Mouse (Mus musculus): ENCODE results near the gene Hes1. TPM values are rescaled to one million over a fixed set of nuclear protein-coding genes. Genes with fewer than 3 reads are reported as not detected.
A peak's percentile ranks its signal among the peaks of the same experiment; 100 is the strongest.
"Not testable (repeated sequence)": the region's sequence is repeated elsewhere in the genome, so short reads cannot be mapped to it uniquely, and the experiment has no call there.

Gene Hes1
- polyA plus RNA-seq, 1 experiment from 2014 or later, result 20.1 TPM

GRCm38 (mm10) chr16:30099124-30099523, 34.9 kb downstream of the Hes1 start:
- H3K27ac ChIP-seq (ENCODE audit: low read depth), result no peak overlapping the region
- H3K36me3 ChIP-seq (replicated peaks; ENCODE audit: insufficient read depth, low read length), result no peaks in the 10 kb centered on the region
- H3K4me1 ChIP-seq (ENCODE audit: insufficient read depth), result no peaks in the 10 kb centered on the region
- no peak overlapping the region for H3K9ac ChIP-seq (replicated peaks)
- H3K27me3 ChIP-seq (ENCODE audit: insufficient read depth, low read length), result no peaks in the 10 kb centered on the region
- WGBS (ENCODE audit: insufficient replicate concordance), result 72% methylated on average over 5 of the region's 5 CpGs
- no peak for TF ChIP-seq EP300 (IDR thresholded peaks at IDR 0.05; ENCODE audit: low read depth)
- TF ChIP-seq CTCF (IDR thresholded peaks at IDR 0.05; ENCODE audit: low read depth), result no peak
- no peak overlapping the region for H3K4me2 ChIP-seq (ENCODE audit: low read depth, low read length)
- DNase-seq (no peak), ATAC-seq (no peak)
- H3K4me3 ChIP-seq (ENCODE audit: low read depth, low read length), result no peak overlapping the region
- H3K9me3 ChIP-seq (ENCODE audit: low read length), result no peaks in the 10 kb centered on the region

- ATAC-seq (no peak), DNase-seq (no peak)
Observed at GRCm38 (mm10) chr16:30102149-30102915, 38.1 kb downstream of the Hes1 start.

GRCm38 (mm10) chr16:30102982-30103381, 38.8 kb downstream of the Hes1 start:
- Histone ChIP-seq H3K4me3 (ENCODE audit: low read depth, low read length) (no peak overlapping the region), H3K27ac (ENCODE audit: low read depth) (no peak overlapping the region), H3K4me1 (ENCODE audit: insufficient read depth) (no peaks in the 10 kb centered on the region), H3K4me2 (ENCODE audit: low read depth, low read length) (no peak overlapping the region), H3K27me3 (ENCODE audit: insufficient read depth, low read length) (no peaks in the 10 kb centered on the region), H3K9me3 (ENCODE audit: low read length) (no peaks in the 10 kb centered on the region), H3K36me3 (replicated peaks; ENCODE audit: insufficient read depth, low read length) (no peaks in the 10 kb centered on the region), H3K9ac (replicated peaks) (no peak overlapping the region)
- TF ChIP-seq CTCF (IDR thresholded peaks at IDR 0.05; ENCODE audit: low read depth), result no peak
- TF ChIP-seq EP300 (IDR thresholded peaks at IDR 0.05; ENCODE audit: low read depth), result no peak
- ATAC-seq (no peak), DNase-seq (no peak)
- WGBS (ENCODE audit: insufficient replicate concordance), result 24% methylated on average over 3 of the region's 3 CpGs

More at GRCm38 (mm10) chr16:30102149-30102915, 38.1 kb downstream of the Hes1 start:
- H3K27me3 ChIP-seq (ENCODE audit: insufficient read depth, low read length), result no peaks in the 10 kb centered on the region
- no peak overlapping the region for H3K4me3 ChIP-seq (ENCODE audit: low read depth, low read length)
- H3K4me2 ChIP-seq (ENCODE audit: low read depth, low read length), result no peak overlapping the region
- H3K9me3 ChIP-seq (ENCODE audit: low read length), result no peaks in the 10 kb centered on the region
- no peak for TF ChIP-seq CTCF (IDR thresholded peaks at IDR 0.05; ENCODE audit: low read depth)
- no peak for TF ChIP-seq EP300 (IDR thresholded peaks at IDR 0.05; ENCODE audit: low read depth)
- no peak overlapping the region for H3K9ac ChIP-seq (replicated peaks)
- no peaks in the 10 kb centered on the region for H3K4me1 ChIP-seq (ENCODE audit: insufficient read depth)
- no peaks in the 10 kb centered on the region for H3K36me3 ChIP-seq (replicated peaks; ENCODE audit: insufficient read depth, low read length)
- H3K27ac ChIP-seq (ENCODE audit: low read depth), result no peak overlapping the region
- WGBS (ENCODE audit: insufficient replicate concordance), result 39% methylated on average over 10 of the region's 10 CpGs

GRCm38 (mm10) chr16:30103495-30103894, 39.3 kb downstream of the Hes1 start:
- H3K4me1 ChIP-seq (ENCODE audit: insufficient read depth), result no peaks in the 10 kb centered on the region
- H3K27ac ChIP-seq (ENCODE audit: low read depth), result no peak overlapping the region
- no peak for ATAC-seq
- no peak overlapping the region for H3K9ac ChIP-seq (replicated peaks)
- DNase-seq, result no peak
- TF ChIP-seq CTCF (IDR thresholded peaks at IDR 0.05; ENCODE audit: low read depth), result no peak
- no peak for TF ChIP-seq EP300 (IDR thresholded peaks at IDR 0.05; ENCODE audit: low read depth)
- H3K9me3 ChIP-seq (ENCODE audit: low read length), result no peaks in the 10 kb centered on the region
- no peaks in the 10 kb centered on the region for H3K36me3 ChIP-seq (replicated peaks; ENCODE audit: insufficient read depth, low read length)
- WGBS (ENCODE audit: insufficient replicate concordance), result 71% methylated on average over 6 of the region's 6 CpGs
- H3K4me2 ChIP-seq (ENCODE audit: low read depth, low read length), result no peak overlapping the region
- H3K4me3 ChIP-seq (ENCODE audit: low read depth, low read length), result no peak overlapping the region
- H3K27me3 ChIP-seq (ENCODE audit: insufficient read depth, low read length), result no peaks in the 10 kb centered on the region

GRCm38 (mm10) chr16:30104363-30104762, 40.2 kb downstream of the Hes1 start:
- Histone ChIP-seq H3K4me3 (ENCODE audit: low read depth, low read length) (no peak overlapping the region), H3K36me3 (replicated peaks; ENCODE audit: insufficient read depth, low read length) (no peaks in the 10 kb centered on the region), H3K4me2 (ENCODE audit: low read depth, low read length) (no peak overlapping the region), H3K9ac (replicated peaks) (no peak overlapping the region), H3K4me1 (ENCODE audit: insufficient read depth) (no peaks in the 10 kb centered on the region), H3K27me3 (ENCODE audit: insufficient read depth, low read length) (no peaks in the 10 kb centered on the region), H3K9me3 (ENCODE audit: low read length) (no peaks in the 10 kb centered on the region), H3K27ac (ENCODE audit: low read depth) (no peak overlapping the region)
- WGBS (ENCODE audit: insufficient replicate concordance), result 85% methylated on average over 3 of the region's 3 CpGs
- ATAC-seq (no peak), DNase-seq (no peak)
- TF ChIP-seq EP300 (IDR thresholded peaks at IDR 0.05; ENCODE audit: low read depth) (no peak), CTCF (IDR thresholded peaks at IDR 0.05; ENCODE audit: low read depth) (peak; percentile 9; the same call in 1 of the 2 replicates)

GRCm38 (mm10) chr16:30105476-30105875, 41.3 kb downstream of the Hes1 start:
- H3K9me3 ChIP-seq (ENCODE audit: low read length), result no peaks in the 10 kb centered on the region
- 84% methylated on average over 7 of the region's 7 CpGs for WGBS (ENCODE audit: insufficient replicate concordance)
- H3K27me3 ChIP-seq (ENCODE audit: insufficient read depth, low read length), result no peaks in the 10 kb centered on the region
- no peaks in the 10 kb centered on the region for H3K4me1 ChIP-seq (ENCODE audit: insufficient read depth)
- H3K4me3 ChIP-seq (ENCODE audit: low read depth, low read length), result no peak overlapping the region
- H3K9ac ChIP-seq (replicated peaks), result no peak overlapping the region
- TF ChIP-seq EP300 (IDR thresholded peaks at IDR 0.05; ENCODE audit: low read depth) (no peak), CTCF (IDR thresholded peaks at IDR 0.05; ENCODE audit: low read depth) (no peak)
- ATAC-seq, result no peak
- no peak overlapping the region for H3K27ac ChIP-seq (ENCODE audit: low read depth)
- H3K4me2 ChIP-seq (ENCODE audit: low read depth, low read length), result no peak overlapping the region
- no peak for DNase-seq
- no peaks in the 10 kb centered on the region for H3K36me3 ChIP-seq (replicated peaks; ENCODE audit: insufficient read depth, low read length)

- not testable (repeated sequence) for H3K4me1 ChIP-seq (ENCODE audit: insufficient read depth); H3K9me3 ChIP-seq (ENCODE audit: low read length); H3K36me3 ChIP-seq (replicated peaks; ENCODE audit: insufficient read depth, low read length); ATAC-seq; DNase-seq; H3K27me3 ChIP-seq (ENCODE audit: insufficient read depth, low read length); H3K4me2 ChIP-seq (ENCODE audit: low read depth, low read length); H3K27ac ChIP-seq (ENCODE audit: low read depth); H3K4me3 ChIP-seq (ENCODE audit: low read depth, low read length); H3K9ac ChIP-seq (replicated peaks)
- 83% methylated on average over 11 of the region's 11 CpGs for WGBS (ENCODE audit: insufficient replicate concordance)
Observed at GRCm38 (mm10) chr16:30108167-30108566, 44.0 kb downstream of the Hes1 start.
